Comparison of ENCODE assay signal across 15 mouse cellular contexts in the genomic region with DNA sequence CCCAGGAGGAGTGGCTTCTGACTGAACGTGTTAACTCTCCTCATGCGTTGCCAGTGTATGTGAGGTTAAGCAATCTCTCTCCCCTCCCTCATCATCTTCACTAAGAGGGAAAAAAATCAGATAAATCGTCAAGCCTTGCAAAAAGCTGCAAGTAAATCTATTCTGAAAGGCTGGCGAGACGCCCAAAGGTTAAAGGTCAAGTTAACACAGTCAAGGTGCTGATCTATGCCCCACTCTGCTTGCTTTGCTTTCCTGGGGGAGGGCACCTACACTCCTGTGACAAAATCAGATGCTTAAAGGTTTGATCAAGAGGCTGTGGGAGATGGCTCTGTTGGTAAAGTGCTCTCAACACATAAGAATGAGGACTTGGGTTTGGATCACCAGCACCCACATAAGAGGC. TPM values are rescaled to one million over a fixed set of nuclear protein-coding genes. Genes with fewer than 3 reads are reported as not detected.
DNase-seq lines count a peak whose midpoint lies in the region; ATAC-seq lines count a peak whose summit lies in the region.
"Had no signal": no experiment of that assay in that cellular context is flagged by ENCODE, and none has a peak within 500 bp of the region (broad histone marks: within the 10 kb centered on the region; RNA-seq: fewer than 3 reads in every experiment).

No protein-coding gene starts in this region.

- H3K27me3 ChIP-seq in liver, embryonic 15.5 days: no peaks in the 10 kb centered on the region
- H3K27me3 ChIP-seq: embryonic facial prominence, embryonic 12.5 days; lung, embryonic 15.5 days had no signal

- 58% methylated on average over 5 of the region's 5 CpGs for WGBS in liver, embryonic 15.5 days (ENCODE audit: insufficient replicate concordance)

- no peak overlapping the region for H3K9ac ChIP-seq in liver, embryonic 15.5 days
- H3K9ac ChIP-seq: embryonic facial prominence, embryonic 12.5 days; lung, embryonic 15.5 days had no signal

- no peak overlapping the region for H3K4me2 ChIP-seq in liver, embryonic 15.5 days
- H3K4me2 ChIP-seq: embryonic facial prominence, embryonic 12.5 days; heart, embryonic 11.5 days; lung, embryonic 15.5 days had no signal

- 0 out of 2 replicates have a peak, but pooled peaks have one; percentile 22 for ATAC-seq in cerebellum, adult (ENCODE audit: insufficient number of reproducible peaks, low FRiP score, low TSS enrichment)
- ATAC-seq in liver, embryonic 15.5 days (ENCODE audit: insufficient read depth): peak; percentile 41; the same call in 1 of the 2 replicates
- ATAC-seq in megakaryocyte progenitor cell, adult 5-6 weeks (replicated peaks; ENCODE audit: poor library complexity): no peak

- H3K36me3 ChIP-seq in liver, embryonic 15.5 days (replicated peaks): no peaks in the 10 kb centered on the region
- H3K36me3 ChIP-seq: embryonic facial prominence, embryonic 12.5 days; lung, embryonic 15.5 days had no signal

- DNase-seq in cerebellum, adult 11-12 months: no peak
- DNase-seq in liver: no peak
- DNase-seq in testis, postnatal 10 days (ENCODE audit: low spot score): peak; percentile 62
- DNase-seq in testis, postnatal 14 days (ENCODE audit: low spot score): no peak
- no peak for DNase-seq in gastrocnemius, adult 8-10 months (ENCODE audit: low spot score in 2 of 2)
- DNase-seq: cerebellum, adult 2 months; gastrocnemius, postnatal 36 days; heart, postnatal 36 days had no signal

- H3K9me3 ChIP-seq in liver, embryonic 15.5 days (replicated peaks): no peaks in the 10 kb centered on the region
- H3K9me3 ChIP-seq: embryonic facial prominence, embryonic 12.5 days; limb, embryonic 10.5 days; lung, embryonic 15.5 days had no signal

- H3K4me3 ChIP-seq in liver, embryonic 15.5 days (replicated peaks): no peak overlapping the region
- H3K4me3 ChIP-seq: embryonic facial prominence, embryonic 12.5 days; limb, embryonic 10.5 days; lung, embryonic 15.5 days had no signal

- no peak overlapping the region for H3K27ac ChIP-seq in liver, embryonic 15.5 days (replicated peaks)
- H3K27ac ChIP-seq: lung, embryonic 15.5 days had no signal

- peaks cover 33% of the 10 kb centered on the region for H3K4me1 ChIP-seq in liver, embryonic 15.5 days (replicated peaks)

RNA-seq across cellular contexts. Expression of a gene that starts 51.6 kb away (rescaled TPM):
- polyA plus RNA-seq in liver, embryonic 15.5 days (2015; fragmentation: Nextera tagmentation; extraction: Ambion mirVana): 9.4 and 10.3 TPM in 2 replicates
- 10 to 100 TPM; 22.0 to 26.9 (median 22.7) TPM for total RNA-seq in gastrocnemius, adult 8-10 months (2022)
- 82.6 and 124 TPM in 2 replicates for total RNA-seq in megakaryocyte progenitor cell, adult 5-6 weeks (2015)
- 49.5 and 79.8 TPM in 2 replicates for total RNA-seq in megakaryocyte progenitor cell, adult 5-6 weeks (2017)

RNA-seq across cellular contexts. Expression of a gene that starts 52.4 kb away (rescaled TPM):
- polyA plus RNA-seq in liver, embryonic 15.5 days (2015; fragmentation: Nextera tagmentation; extraction: Ambion mirVana): 8.9 and 9.2 TPM in 2 replicates
- total RNA-seq in gastrocnemius, adult 8-10 months (2022): 1 to 10 TPM; 7.6 to 9.3 (median 9.0) TPM
- 25.3 and 28.7 TPM in 2 replicates for total RNA-seq in megakaryocyte progenitor cell, adult 5-6 weeks (2015)
- total RNA-seq in megakaryocyte progenitor cell, adult 5-6 weeks (2017): 12.1 and 12.2 TPM in 2 replicates
